Mouse (Mus musculus): ENCODE measurements around the gene Nme8.

Nme8 gene

GRCm38 (mm10) chr13:19697790-19698189 is at the start of gene Nme8:
Nme8 (minus strand) TSS chr13:19697794.
- DNase-seq (ENCODE audit: low spot score) = no peak

GRCm38 (mm10) chr13:19745741-19746140 is 48.1 kb upstream of the Nme8 start:
- DNase-seq (ENCODE audit: low spot score) = no peak

GRCm38 (mm10) chr13:19744536-19744935 is 46.9 kb upstream of the Nme8 start:
- no peak for DNase-seq (ENCODE audit: low spot score)

- no peak for DNase-seq (ENCODE audit: low spot score)
Measured at GRCm38 (mm10) chr13:19734597-19734996, 37.0 kb upstream of the Nme8 start.

GRCm38 (mm10) chr13:19730826-19731225 is 33.2 kb upstream of the Nme8 start:
- DNase-seq (ENCODE audit: low spot score) = no peak

- no peak for DNase-seq (ENCODE audit: low spot score)
Measured at GRCm38 (mm10) chr13:19718954-19719353, 21.4 kb upstream of the Nme8 start.

- no peak for DNase-seq (ENCODE audit: low spot score)
Measured at GRCm38 (mm10) chr13:19717201-19717600, 19.6 kb upstream of the Nme8 start.

- no peak for DNase-seq (ENCODE audit: low spot score)
Measured at GRCm38 (mm10) chr13:19703806-19704205, 6.2 kb upstream of the Nme8 start.

DNA sequence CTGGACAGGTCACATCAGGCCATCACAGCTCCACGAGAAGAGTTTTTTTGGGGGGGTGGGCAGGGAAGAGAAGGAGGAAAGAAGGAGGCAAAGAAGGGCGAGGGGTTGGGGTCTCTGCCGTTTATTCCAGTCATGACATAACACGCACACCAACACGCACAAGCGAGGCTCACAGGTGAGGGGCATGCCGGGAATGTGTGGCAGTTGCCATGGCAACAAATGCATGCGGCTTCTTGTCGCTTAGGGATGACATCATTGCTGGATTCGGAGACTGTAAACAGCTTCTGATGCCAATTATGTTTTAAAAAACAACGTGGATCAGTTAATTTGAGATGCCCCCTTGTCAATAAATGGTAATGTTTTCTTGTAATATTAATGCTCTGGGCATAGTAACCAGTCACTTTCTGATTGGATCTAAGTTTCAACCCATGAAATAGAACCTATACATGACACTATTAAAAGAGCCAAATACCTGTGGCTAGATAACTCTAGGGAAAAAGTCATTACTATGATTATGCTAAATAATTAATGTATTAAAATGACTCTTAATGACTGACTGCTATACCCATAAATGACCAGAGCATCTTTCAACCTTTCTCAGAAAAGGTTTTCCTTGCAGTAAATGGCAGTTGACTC is 4.0 kb upstream of the Nme8 start:
- no peak for DNase-seq (ENCODE audit: low spot score)

DNA sequence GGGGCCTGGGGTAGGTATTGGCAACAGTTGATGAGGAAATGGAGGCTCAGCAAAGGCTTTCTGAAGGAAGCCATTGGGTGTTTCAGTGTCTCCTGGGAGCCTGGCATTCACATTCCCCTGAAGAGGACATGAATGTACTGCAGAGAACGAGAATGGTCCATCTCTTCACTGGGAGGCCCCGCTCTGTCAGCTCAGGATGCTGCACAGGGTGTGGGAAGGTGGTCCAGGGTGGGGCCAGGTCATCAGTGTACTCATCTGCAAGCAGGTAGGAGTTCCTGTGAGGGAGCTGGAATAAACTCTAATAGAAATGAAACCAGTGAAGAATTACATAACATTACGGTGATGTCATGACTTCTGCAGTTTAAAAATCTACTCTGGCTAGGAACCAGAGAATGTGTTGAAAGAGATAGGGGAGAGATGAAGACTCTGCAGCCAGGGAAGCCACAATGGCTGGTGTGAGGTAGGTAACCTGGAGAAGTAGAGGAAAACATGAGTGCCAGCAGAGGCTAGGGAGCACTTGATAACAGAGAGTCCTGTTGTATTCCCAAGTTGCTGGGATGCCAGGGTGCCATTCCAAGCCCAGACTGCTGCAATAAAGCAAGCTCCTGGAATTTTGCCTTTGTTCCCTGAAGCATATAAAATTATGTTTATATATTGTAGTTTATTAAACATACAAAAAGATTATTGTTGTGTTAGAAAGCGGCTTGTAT is 3.3 kb upstream of the Nme8 start:
- DNase-seq (ENCODE audit: low spot score) = no peak

- DNase-seq (ENCODE audit: low spot score) = peak; percentile 11
Measured at GRCm38 (mm10) chr13:19698524-19699173, 1.1 kb upstream of the Nme8 start.

DNA sequence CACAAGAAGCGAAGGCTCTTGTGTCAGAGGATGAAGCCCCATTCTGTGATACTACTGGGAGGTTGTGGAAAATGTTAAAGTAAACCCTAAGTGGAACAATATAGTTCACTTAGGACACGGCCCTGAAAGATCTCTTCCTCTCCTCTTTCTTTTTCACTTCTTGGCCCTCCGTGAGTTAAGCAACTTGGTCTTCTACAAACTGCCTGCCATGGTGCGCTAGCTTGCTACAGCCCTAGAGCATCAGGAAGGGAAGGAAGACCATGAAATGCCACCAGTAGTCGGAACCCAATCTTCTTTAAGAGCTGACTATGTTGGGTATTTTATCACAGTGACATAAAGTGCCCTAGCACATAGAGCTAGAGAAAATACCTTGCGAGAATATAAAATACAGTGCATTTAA is 7.2 kb downstream of the Nme8 start:
- DNase-seq (ENCODE audit: low spot score) = no peak

GRCm38 (mm10) chr13:19689971-19690370 is 7.6 kb downstream of the Nme8 start:
- no peak for DNase-seq (ENCODE audit: low spot score)

- no peak for DNase-seq (ENCODE audit: low spot score)
Measured at GRCm38 (mm10) chr13:19684007-19684406, 13.6 kb downstream of the Nme8 start.

- DNase-seq (ENCODE audit: low spot score) = no peak
Measured at GRCm38 (mm10) chr13:19682879-19683640, 14.5 kb downstream of the Nme8 start.

DNA sequence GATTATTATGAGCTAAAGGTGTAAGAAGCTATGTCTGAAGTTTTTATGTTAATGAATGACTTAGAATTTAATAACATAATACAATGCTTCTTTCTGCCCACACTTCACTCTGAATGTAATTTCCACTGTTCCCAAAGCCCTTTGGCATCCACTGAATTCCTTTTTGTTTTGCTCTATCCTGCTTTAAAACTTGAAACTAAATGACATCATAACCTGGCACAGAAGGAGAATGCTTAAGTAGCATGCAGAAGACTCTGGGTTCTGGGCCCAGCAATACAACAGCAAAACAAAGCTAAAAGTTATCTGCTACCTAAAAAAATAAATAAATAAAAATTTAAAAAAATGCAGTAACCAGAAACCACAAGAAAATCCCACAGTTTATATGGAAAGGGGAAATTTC is 23.0 kb downstream of the Nme8 start:
- DNase-seq (ENCODE audit: low spot score) = no peak

GRCm38 (mm10) chr13:19674025-19674424 is 23.6 kb downstream of the Nme8 start:
- DNase-seq (ENCODE audit: low spot score) = no peak

- DNase-seq (ENCODE audit: low spot score) = no peak
Measured at GRCm38 (mm10) chr13:19668355-19669140, 29.0 kb downstream of the Nme8 start.

GRCm38 (mm10) chr13:19652405-19652804 is 45.2 kb downstream of the Nme8 start:
- no peak for DNase-seq (ENCODE audit: low spot score)

- no peak for DNase-seq (ENCODE audit: low spot score)
Measured at GRCm38 (mm10) chr13:19649824-19650223, 47.8 kb downstream of the Nme8 start.

- DNase-seq (ENCODE audit: low spot score) = no peak
Measured at GRCm38 (mm10) chr13:19644225-19644624, 53.4 kb downstream of the Nme8 start.

- DNase-seq (ENCODE audit: low spot score) = no peak
Measured at GRCm38 (mm10) chr13:19643519-19643918, 54.1 kb downstream of the Nme8 start.
